Mouse (Mus musculus) left cerebral cortex, postnatal 25 days (tissue): ENCODE measurements around the gene Pnpla2. TPM values are rescaled to one million over a fixed set of nuclear protein-coding genes. Genes with fewer than 3 reads are reported as not detected.
A peak's percentile ranks its signal among the peaks of the same experiment; 100 is the strongest.

Source experiments
- DNase-seq, 2 experiments: peaks; one replicate each; pipeline ENCODE4 v3.0.0; 2022; ENCODE audit warnings: low spot score in 2 of 2, mixed read lengths in 1 of 2
- intact Hi-C: fragments of 180-260 bp; cut with DNase I; formaldehyde crosslinking; loops from one replicate; pipeline ENCODE4 v1.15.1; 2025
- total RNA-seq, 2 experiments: library from RNA; stranded (reverse); gene quantifications; 2 replicates each; pipeline ENCODE4 v1.2.3; 2021

The Pnpla2 gene
- total RNA-seq, 2 experiments from 2014 or later, result 21.4 to 28.6 TPM

- DNase-seq, result no peak
- intact Hi-C loops, result no loop called here
Observed at GRCm38 (mm10) chr7:141430585-141431240, 24.3 kb upstream of the Pnpla2 start.

GRCm38 (mm10) chr7:141431434-141432185 is 23.4 kb upstream of the Pnpla2 start:
- no peak for DNase-seq
- intact Hi-C loops, result no loop called here

DNA sequence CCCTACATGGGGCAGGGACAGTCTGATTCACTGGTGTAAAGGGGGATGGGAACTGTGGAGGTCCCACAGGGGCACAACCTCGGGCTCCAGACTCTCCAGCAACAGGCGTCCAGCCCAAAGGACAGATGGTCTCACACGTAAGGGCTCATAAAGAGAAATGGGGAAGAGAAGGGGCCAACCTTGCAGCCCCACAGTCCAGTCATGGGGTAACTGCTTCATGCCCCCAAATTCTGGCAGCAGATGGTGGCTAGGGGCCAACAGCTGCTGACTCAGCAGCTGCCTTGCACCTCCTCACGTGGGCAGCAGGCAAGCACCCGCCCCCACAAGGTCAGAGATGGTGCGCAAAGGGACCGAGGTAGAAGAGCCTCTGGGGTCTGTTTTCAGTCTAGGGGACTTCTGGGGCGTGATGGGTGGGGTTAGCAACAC is 22.8 kb upstream of the Pnpla2 start:
- intact Hi-C loops, result no loop called here
- peak in 1 of 2 experiments; percentile 24 for DNase-seq

- peak in 1 of 2 experiments; percentile 41 for DNase-seq
- intact Hi-C loops, result no loop called here
Observed at GRCm38 (mm10) chr7:141432741-141433516, 22.1 kb upstream of the Pnpla2 start.

GRCm38 (mm10) chr7:141433517-141434400 is 21.2 kb upstream of the Pnpla2 start:
- no peak for DNase-seq
- intact Hi-C loops, result loop anchor here (2.0 kb wide), 1 partner anchor 19 kb away; the partner anchor contains the start of gene Gatd1

DNA sequence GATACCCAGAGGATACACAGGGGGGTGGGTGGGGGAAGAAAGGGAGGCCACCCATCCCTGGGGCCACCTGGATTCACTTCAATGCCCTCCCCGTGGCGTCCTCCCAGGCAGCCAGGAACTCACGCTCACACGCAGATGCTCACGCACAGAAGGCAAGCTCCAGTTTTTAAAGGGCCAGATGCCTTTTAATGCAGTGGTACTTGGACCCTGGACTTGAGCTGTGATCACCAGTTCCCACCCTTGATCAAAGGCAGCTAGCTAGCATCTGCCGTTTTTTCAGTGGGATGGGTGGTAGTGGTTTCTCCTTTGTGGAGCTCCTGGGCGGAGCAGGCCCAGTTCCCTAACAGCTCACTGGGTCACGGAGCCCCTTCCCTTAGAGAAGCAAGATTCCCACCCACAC is 20.5 kb upstream of the Pnpla2 start:
- peak; percentile 77 to 89 for DNase-seq
- intact Hi-C loops, result loop anchor here (2.0 kb wide), 1 partner anchor 20 kb away; the partner anchor contains the start of gene Gatd1

- intact Hi-C loops, result loop anchor here (2.0 kb wide), 1 partner anchor 20 kb away; the partner anchor contains the start of gene Gatd1
- peak; percentile 51 to 69 for DNase-seq
Observed at GRCm38 (mm10) chr7:141435129-141435855, 19.7 kb upstream of the Pnpla2 start.

DNA sequence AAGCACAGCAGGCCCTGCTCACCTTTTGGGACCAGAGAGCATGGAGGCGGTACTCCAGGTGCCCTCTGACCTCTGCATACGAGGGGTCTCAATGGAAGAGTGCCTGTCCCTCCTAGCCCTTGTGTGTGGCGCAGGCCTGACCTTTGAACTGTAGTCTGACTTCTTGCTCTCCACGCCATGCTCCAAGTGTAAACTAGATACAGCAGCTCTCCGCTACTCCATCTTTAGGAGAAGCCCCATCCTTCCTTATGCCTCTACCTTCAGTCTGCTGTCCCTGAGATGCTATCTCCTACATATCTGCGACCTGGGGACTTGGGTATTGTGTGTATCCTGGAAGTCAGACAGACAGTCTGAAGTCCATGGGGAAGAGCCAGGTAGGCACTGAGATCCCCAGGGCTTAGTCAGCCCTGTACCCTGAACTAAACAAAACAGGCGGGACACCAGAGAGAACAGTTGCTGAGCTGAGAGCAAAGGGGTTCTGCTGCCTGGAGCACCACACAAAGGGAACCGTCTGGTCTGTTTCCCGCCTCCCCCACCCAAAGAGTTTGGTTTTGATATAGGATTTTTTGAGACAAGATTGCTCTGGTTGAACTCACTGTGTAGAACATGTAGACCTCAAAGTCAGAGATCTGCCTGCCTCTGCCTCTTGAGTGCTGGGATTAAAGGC is 19.0 kb upstream of the Pnpla2 start:
- intact Hi-C loops, result loop anchor here (2.0 kb wide), 1 partner anchor 21 kb away; the partner anchor contains the start of gene Gatd1
- DNase-seq, result no peak

- intact Hi-C loops, result no loop called here
Observed at GRCm38 (mm10) chr7:141436523-141436892, 18.5 kb upstream of the Pnpla2 start.

GRCm38 (mm10) chr7:141437178-141438120 is 17.5 kb upstream of the Pnpla2 start, which contains the start of gene Slc25a22:
TSS of gene Slc25a22 (minus strand) at chr7:141437892.
- intact Hi-C loops, result loop anchor here (1.0 kb wide), 1 partner anchor 10 kb away; the partner anchor contains the start of gene Rplp2
- peak; percentile 87 for DNase-seq

More at GRCm38 (mm10) chr7:141436523-141436892, 18.5 kb upstream of the Pnpla2 start:
- no peak for DNase-seq

DNA sequence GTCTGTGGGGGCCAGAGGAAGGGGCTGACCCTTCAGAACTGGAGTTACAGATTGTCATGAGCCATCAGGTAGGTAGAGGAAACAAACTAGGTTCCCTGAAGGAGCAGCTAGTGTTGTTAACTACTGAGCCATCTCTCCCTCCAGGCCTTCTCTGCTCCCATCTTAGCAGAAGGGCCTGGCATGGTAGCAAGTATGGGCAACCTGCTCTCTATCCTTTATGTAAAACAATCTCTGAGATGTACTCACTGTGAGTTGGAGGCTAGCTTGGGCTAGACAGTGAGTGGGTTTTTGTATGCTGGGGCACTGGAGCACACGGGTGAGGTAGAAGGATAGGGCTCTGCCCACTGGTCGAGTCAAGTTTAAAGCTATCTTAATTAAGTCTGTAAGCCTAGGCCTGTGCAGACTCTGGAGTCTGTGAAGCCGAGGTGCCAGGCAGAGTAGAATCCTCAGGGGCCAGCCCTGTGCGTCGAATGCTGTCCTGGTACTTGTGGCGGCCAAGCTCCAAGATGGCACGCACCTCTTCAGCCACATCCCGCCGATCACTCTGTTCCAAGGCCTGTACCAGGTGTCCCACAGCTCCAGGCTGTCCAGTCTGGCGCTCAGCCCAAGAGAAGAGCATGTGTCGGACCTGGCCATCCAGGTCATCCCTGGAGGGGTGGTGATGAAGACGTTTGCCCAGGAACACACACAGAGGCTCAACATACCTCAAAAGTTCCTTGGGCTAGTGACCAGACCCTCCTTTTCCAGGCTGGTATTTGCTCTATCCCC is 16.6 kb upstream of the Pnpla2 start:
- intact Hi-C loops, result no loop called here
- no peak for DNase-seq

- intact Hi-C loops, result no loop called here
- no peak for DNase-seq
Observed at GRCm38 (mm10) chr7:141439140-141439679, 15.8 kb upstream of the Pnpla2 start.

DNA sequence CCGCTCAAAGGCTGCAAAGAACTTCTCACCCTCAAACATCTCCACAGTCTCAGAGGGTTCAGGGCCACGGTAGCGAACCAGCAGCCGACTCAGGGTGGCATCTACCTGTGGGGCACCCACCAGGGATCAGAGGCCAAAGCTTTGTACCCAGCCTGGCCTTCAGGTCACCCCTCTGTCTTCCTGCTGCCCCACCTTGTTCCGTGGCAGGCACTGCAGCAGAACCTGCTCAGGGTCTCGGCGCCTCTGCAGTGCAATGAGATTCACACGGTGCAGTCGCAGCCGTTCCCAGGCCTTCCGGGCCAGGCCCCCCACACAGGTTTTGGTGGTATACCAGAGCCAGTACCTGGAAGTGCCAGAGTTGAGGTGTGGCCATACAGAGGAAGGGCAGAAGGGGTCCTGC is 15.2 kb upstream of the Pnpla2 start:
- DNase-seq, result no peak
- intact Hi-C loops, result no loop called here

DNA sequence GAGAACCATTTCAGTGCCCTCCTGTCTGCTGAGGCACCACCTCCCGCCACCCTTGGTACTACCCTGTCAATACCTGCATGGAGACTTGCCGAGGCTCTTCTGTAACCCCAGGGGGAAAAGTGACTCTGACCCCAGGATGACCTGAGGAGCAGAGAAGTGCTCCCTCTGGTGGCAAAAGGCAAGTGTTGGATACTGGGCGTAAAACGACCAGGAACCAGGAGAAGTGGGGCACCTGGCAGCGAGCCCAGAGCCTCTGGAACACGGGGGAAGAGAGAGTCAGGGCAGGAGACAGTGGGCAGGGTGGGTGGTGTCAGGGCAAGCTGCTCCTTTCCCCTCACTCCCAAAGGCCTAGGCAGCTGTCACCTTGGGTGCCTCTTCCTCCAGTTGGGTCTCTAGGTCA is 14.4 kb upstream of the Pnpla2 start:
- intact Hi-C loops, result no loop called here
- peak in 1 of 2 experiments; percentile 58 for DNase-seq

DNA sequence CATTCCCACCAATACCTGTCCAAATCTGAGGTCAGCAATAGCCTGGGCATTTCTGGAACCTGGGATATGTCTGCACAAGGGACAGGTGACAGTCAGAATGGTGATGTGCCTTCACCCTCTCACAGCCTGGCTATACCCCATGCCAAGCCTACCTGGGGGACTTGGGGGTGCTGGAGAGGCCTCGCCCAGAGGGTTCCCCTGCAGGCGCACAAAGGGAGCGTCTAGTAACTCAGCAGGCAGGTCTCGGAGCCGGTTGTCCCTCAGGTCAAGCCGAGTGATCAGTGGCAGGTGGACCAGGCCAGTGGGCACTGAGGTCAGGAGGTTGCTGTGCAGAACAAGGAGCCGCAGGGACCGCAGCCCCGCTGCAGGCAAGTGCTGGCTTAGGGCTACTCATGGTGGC is 13.5 kb upstream of the Pnpla2 start:
- DNase-seq, result no peak

GRCm38 (mm10) chr7:141442199-141442598 is 12.8 kb upstream of the Pnpla2 start:
- no peak for DNase-seq
- intact Hi-C loops, result no loop called here

More for the DNA sequence above, 13.5 kb upstream of the Pnpla2 start:
- intact Hi-C loops, result no loop called here
